Mouse (Mus musculus): ENCODE results near the gene Fn3krp. TPM values are rescaled to one million over a fixed set of nuclear protein-coding genes. Genes with fewer than 3 reads are reported as not detected.

Gene Fn3krp
- 7.1 and 8.2 TPM in 2 replicates for polyA plus RNA-seq (2014; fragmentation: Nextera tagmentation; extraction: Ambion mirVana)

DNA sequence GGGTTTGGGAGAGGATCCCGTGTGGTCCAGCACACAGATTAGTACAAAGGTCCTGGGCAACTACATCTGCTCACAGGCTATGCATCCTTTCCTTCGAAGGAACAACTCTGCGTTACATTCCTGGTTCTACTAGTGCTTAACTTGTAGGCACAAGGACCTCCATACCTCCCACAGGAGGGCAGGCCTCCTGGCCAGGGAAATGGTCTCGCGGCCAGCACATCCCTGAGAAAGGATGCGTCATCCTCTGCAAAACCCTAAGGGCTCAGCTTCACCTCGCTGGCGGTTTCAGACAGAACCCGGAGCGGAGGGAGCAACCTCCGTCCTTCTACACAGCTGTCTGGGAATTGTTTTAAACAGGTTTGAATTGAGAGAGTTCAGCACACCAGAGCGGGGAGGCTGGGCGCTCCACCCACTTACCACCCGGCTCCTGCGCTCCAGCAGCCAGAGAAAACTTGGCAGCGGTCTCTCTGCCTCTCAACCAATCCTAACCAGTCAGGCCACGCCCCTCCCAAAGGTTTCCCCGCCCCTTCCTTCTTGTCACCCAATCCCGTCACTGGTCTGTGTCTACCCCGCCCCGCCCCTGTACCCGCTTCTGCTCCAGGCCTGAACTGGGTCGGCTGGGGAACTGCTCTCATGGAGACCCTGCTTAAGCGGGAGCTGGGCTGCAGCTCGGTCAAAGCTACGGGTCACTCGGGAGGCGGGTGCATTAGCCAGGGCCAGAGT is at the start of gene Fn3krp:
Fn3krp (plus strand) TSS at position 572 of the 723 bp plus-strand sequence.
- WGBS: 1% methylated on average over 28 of the region's 28 CpGs
- H3K9ac ChIP-seq (replicated peaks; ENCODE audit: low read depth, low read length): peak within 1 kb of the TSS; percentile 55
- peak within 1 kb of the TSS; percentile 71 for H3K4me3 ChIP-seq (ENCODE audit: low read depth, low read length)
- H3K4me1 ChIP-seq (ENCODE audit: control insufficient read depth, insufficient read depth, low read length): peaks cover 13% of the 10 kb centered on the region
- H3K9me3 ChIP-seq (ENCODE audit: control insufficient read depth, low read depth, low read length): no peaks in the 10 kb centered on the region
- ATAC-seq (ENCODE audit: insufficient number of reproducible peaks, insufficient read depth, low FRiP score, low read depth): peak; percentile 100
- H3K36me3 ChIP-seq (ENCODE audit: control insufficient read depth, insufficient read depth, low read length): no peaks in the 10 kb centered on the region
- H3K27ac ChIP-seq (ENCODE audit: low read length): peak within 1 kb of the TSS; percentile 71
- no peaks in the 10 kb centered on the region for H3K27me3 ChIP-seq (ENCODE audit: control insufficient read depth, insufficient read depth, low read length)
- peak within 1 kb of the TSS; percentile 82 for H3K4me2 ChIP-seq (replicated peaks; ENCODE audit: low read depth, low read length)

DNA sequence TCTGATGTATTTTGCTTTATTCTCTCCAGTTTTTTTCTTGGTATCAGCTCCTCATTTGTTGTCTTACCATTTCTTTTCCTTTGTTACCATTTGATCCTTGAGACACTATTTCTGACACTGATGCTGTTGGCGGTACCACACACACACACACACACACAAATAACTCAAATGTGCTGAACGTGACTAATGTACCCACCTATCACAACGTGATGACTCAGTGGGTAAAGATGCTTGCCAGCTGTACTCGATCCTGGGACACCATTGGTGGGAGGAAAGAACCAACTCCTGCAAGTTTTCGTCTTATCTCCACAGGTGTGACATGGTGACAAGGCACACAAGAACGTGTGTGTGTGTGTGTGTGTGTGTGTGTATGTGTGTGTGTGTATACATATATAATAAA is 47.9 kb upstream of the Fn3krp start:
- no peak overlapping the region for H3K4me3 ChIP-seq (ENCODE audit: low read depth, low read length)
- ATAC-seq (ENCODE audit: insufficient number of reproducible peaks, insufficient read depth, low FRiP score, low read depth): no peak
- H3K27me3 ChIP-seq (ENCODE audit: control insufficient read depth, insufficient read depth, low read length): no peaks in the 10 kb centered on the region
- no peak overlapping the region for H3K4me2 ChIP-seq (replicated peaks; ENCODE audit: low read depth, low read length)
- WGBS: 57% methylated on average over 6 of the region's 6 CpGs
- H3K27ac ChIP-seq (ENCODE audit: low read length): no peak overlapping the region
- no peaks in the 10 kb centered on the region for H3K9me3 ChIP-seq (ENCODE audit: control insufficient read depth, low read depth, low read length)
- H3K9ac ChIP-seq (replicated peaks; ENCODE audit: low read depth, low read length): no peak overlapping the region
- no peaks in the 10 kb centered on the region for H3K4me1 ChIP-seq (ENCODE audit: control insufficient read depth, insufficient read depth, low read length)
- no peaks in the 10 kb centered on the region for H3K36me3 ChIP-seq (ENCODE audit: control insufficient read depth, insufficient read depth, low read length)

DNA sequence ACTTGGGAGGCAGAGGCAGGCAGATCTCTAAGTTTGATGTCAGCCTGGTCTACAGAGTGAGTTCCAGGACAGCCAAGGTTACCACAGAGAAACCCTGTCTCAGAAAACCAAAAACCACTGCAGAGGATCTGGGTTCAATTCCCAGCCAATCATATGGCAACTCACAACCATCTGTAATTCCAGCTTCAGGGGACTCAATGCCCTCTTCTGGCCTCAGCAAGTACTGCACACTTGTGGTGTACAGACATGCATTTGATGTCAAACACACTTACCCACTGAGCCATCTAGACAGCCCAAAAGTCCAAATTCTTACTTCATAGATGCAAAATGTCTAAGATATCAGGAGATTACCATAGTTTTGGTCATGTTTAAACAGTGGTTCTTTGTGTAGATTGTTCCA is 42.6 kb upstream of the Fn3krp start:
- Histone ChIP-seq H3K9me3 (ENCODE audit: control insufficient read depth, low read depth, low read length) (no peaks in the 10 kb centered on the region), H3K36me3 (ENCODE audit: control insufficient read depth, insufficient read depth, low read length) (no peaks in the 10 kb centered on the region), H3K4me3 (ENCODE audit: low read depth, low read length) (no peak overlapping the region), H3K4me1 (ENCODE audit: control insufficient read depth, insufficient read depth, low read length) (no peaks in the 10 kb centered on the region), H3K27ac (ENCODE audit: low read length) (no peak overlapping the region), H3K9ac (replicated peaks; ENCODE audit: low read depth, low read length) (no peak overlapping the region), H3K4me2 (replicated peaks; ENCODE audit: low read depth, low read length) (no peak overlapping the region), H3K27me3 (ENCODE audit: control insufficient read depth, insufficient read depth, low read length) (no peaks in the 10 kb centered on the region)
- no peak for ATAC-seq (ENCODE audit: insufficient number of reproducible peaks, insufficient read depth, low FRiP score, low read depth)

DNA sequence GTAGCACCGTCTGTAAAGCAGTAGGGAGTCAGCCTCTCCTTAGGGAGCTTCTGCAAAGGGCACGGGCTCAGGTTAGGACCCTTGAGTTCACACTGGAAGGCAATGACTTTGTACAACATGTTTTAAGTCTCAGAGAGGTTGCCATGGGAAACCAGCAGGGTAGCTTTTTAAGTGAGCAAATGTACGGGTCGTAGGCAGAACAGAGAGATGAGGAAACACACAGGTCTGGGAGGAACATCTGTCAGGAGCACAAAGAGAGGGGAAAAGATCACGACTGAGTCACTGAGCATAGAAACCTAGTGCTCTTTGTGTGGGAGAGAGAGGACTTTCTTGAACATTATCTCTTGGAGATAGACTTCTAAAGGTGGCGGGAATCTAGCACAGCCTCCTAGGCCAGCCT is 40.9 kb upstream of the Fn3krp start:
- ATAC-seq (ENCODE audit: insufficient number of reproducible peaks, insufficient read depth, low FRiP score, low read depth): no peak

DNA sequence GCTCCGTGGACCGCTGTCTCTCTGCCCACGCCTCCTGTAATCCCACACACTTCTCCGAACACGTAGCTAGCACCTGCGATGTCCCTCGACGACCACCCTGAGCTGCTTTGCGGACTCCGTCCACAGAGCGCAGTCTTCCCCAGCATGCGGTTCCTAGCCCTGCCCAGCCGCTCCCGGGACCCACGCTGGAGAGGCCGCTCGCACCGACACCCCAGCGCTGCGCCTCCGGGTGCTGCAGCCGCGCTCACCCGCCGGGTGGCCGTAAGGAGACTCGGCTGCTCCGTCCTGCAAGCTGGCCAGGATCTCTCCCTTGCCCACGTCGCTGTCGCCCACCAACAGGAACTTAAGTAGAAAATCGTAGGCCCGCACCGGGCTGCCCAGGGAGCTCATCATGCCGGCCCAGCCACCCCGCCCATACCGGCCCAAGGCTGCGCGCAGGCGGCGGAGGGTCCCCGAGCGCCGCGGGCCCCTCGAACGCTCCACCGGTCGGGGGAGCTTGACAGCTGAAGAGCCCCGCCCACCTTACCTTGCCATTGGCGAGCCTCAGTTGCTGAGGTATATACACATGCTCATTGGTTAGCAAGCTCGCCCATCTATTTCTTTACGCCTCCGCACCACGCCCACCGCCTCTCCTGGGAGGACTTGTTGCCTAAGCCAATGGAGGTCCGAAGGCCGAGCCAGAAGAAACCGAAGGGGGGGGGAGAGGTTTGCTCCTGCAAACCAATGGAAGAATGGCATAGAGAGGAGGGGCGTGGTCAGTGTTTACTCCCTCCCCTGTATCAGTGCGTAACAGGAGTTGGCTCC is 33.2 kb upstream of the Fn3krp start, which contains the start of gene Rab40b:
Rab40b (minus strand) TSS at position 502 of the 804 bp plus-strand sequence.
- Histone ChIP-seq H3K9ac (replicated peaks; ENCODE audit: low read depth, low read length) (peak within 1 kb of the TSS; percentile 52), H3K4me1 (ENCODE audit: control insufficient read depth, insufficient read depth, low read length) (0 out of 2 replicates have a peak, but pooled peaks cover 3% of the 10 kb centered on the region), H3K4me3 (ENCODE audit: low read depth, low read length) (peak within 1 kb of the TSS; percentile 54), H3K27ac (ENCODE audit: low read length) (peak within 1 kb of the TSS; percentile 48; the same call in 1 of the 2 replicates), H3K9me3 (ENCODE audit: control insufficient read depth, low read depth, low read length) (no peaks in the 10 kb centered on the region), H3K4me2 (replicated peaks; ENCODE audit: low read depth, low read length) (peak within 1 kb of the TSS; percentile 76), H3K36me3 (ENCODE audit: control insufficient read depth, insufficient read depth, low read length) (no peaks in the 10 kb centered on the region), H3K27me3 (ENCODE audit: control insufficient read depth, insufficient read depth, low read length) (no peaks in the 10 kb centered on the region)
- ATAC-seq (ENCODE audit: insufficient number of reproducible peaks, insufficient read depth, low FRiP score, low read depth): peak; percentile 100
- WGBS: under 1% methylated on average over 61 of the region's 61 CpGs

More for the DNA sequence above, 40.9 kb upstream of the Fn3krp start:
- Histone ChIP-seq H3K4me2 (replicated peaks; ENCODE audit: low read depth, low read length) (no peak overlapping the region), H3K4me1 (ENCODE audit: control insufficient read depth, insufficient read depth, low read length) (no peaks in the 10 kb centered on the region), H3K9ac (replicated peaks; ENCODE audit: low read depth, low read length) (no peak overlapping the region), H3K9me3 (ENCODE audit: control insufficient read depth, low read depth, low read length) (no peaks in the 10 kb centered on the region), H3K36me3 (ENCODE audit: control insufficient read depth, insufficient read depth, low read length) (no peaks in the 10 kb centered on the region), H3K27me3 (ENCODE audit: control insufficient read depth, insufficient read depth, low read length) (no peaks in the 10 kb centered on the region), H3K27ac (ENCODE audit: low read length) (no peak overlapping the region), H3K4me3 (ENCODE audit: low read depth, low read length) (no peak overlapping the region)
- 58% methylated on average over 6 of the region's 6 CpGs for WGBS

DNA sequence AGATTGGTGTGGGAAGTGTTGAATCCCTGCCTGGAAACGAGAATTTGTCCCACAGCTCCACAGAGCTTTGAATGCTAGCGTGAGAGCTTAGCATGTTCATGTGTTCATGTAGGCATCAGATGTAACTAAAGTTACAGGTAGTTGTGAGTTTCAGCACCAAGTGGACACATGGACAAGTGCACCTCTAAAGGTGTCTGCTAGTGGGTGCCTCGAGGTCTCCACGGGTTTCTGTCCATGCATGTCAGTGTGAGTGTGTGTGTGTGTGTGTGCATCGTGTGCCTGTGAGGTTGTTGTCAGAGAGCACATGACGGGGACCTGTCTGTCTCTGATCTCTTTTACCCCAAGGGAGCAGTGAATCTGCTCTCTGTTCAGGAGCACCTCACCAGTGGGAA is 32.7 kb upstream of the Fn3krp start:
- H3K4me2 ChIP-seq (replicated peaks; ENCODE audit: low read depth, low read length): peak overlapping the region; percentile 76
- ATAC-seq (ENCODE audit: insufficient number of reproducible peaks, insufficient read depth, low FRiP score, low read depth): no peak
- no peaks in the 10 kb centered on the region for H3K27me3 ChIP-seq (ENCODE audit: control insufficient read depth, insufficient read depth, low read length)
- H3K9me3 ChIP-seq (ENCODE audit: control insufficient read depth, low read depth, low read length): no peaks in the 10 kb centered on the region
- H3K9ac ChIP-seq (replicated peaks; ENCODE audit: low read depth, low read length): peak overlapping the region; percentile 25; the same call in 1 of the 2 replicates
- H3K4me1 ChIP-seq (ENCODE audit: control insufficient read depth, insufficient read depth, low read length): 0 out of 2 replicates have a peak, but pooled peaks cover 3% of the 10 kb centered on the region
- peak overlapping the region; percentile 48; the same call in 1 of the 2 replicates for H3K27ac ChIP-seq (ENCODE audit: low read length)
- H3K36me3 ChIP-seq (ENCODE audit: control insufficient read depth, insufficient read depth, low read length): no peaks in the 10 kb centered on the region
- peak overlapping the region; percentile 54; the same call in 1 of the 2 replicates for H3K4me3 ChIP-seq (ENCODE audit: low read depth, low read length)
- 11% methylated on average over 6 of the region's 6 CpGs for WGBS

DNA sequence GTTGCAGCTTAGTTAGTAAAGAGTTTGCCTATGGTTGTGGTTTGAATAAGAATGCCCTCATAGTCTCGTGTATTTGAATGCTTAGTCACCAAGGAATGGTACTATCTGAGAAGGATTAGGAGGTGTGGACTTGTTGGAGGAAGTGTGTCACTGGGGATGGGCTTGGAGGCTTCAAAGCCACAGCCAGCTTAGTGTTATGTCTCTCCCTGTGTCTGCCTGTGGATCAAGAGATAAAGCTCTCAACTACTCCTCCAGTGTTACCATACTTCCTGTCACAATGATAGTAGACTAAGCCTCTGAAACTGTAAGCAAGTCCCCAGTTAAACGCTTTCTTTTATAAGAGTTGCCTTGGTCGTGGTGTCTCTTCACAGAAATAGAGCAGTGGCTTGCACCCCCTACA is 30.4 kb upstream of the Fn3krp start:
- ATAC-seq (ENCODE audit: insufficient number of reproducible peaks, insufficient read depth, low FRiP score, low read depth): no peak
- WGBS: 65% methylated on average over 3 of the region's 3 CpGs
- Histone ChIP-seq H3K27me3 (ENCODE audit: control insufficient read depth, insufficient read depth, low read length) (no peaks in the 10 kb centered on the region), H3K9me3 (ENCODE audit: control insufficient read depth, low read depth, low read length) (no peaks in the 10 kb centered on the region), H3K4me1 (ENCODE audit: control insufficient read depth, insufficient read depth, low read length) (0 out of 2 replicates have a peak, but pooled peaks cover 3% of the 10 kb centered on the region), H3K36me3 (ENCODE audit: control insufficient read depth, insufficient read depth, low read length) (no peaks in the 10 kb centered on the region), H3K4me2 (replicated peaks; ENCODE audit: low read depth, low read length) (no peak overlapping the region), H3K9ac (replicated peaks; ENCODE audit: low read depth, low read length) (no peak overlapping the region), H3K4me3 (ENCODE audit: low read depth, low read length) (no peak overlapping the region), H3K27ac (ENCODE audit: low read length) (no peak overlapping the region)

DNA sequence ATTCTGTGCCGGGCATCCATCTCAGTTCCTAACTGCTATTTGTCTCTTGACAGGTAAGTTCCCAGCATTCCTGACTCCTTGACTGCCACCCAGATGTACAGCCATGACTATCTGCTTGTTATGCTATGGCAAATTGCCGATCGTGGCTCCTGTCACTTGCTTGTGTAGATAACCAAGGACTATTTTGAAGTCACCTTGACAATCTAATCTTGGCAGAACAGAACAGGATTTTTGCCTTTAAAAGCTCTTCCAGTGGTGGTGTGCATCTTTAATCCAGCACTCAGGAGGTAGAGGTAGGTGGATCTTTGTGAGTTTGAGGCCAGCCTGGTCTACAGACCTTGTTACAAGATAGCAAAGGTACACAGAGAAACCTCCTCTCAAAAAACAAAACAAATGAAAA is 28.8 kb upstream of the Fn3krp start:
- 85% methylated on average over 3 of the region's 3 CpGs for WGBS
- Histone ChIP-seq H3K9me3 (ENCODE audit: control insufficient read depth, low read depth, low read length) (no peaks in the 10 kb centered on the region), H3K4me2 (replicated peaks; ENCODE audit: low read depth, low read length) (no peak overlapping the region), H3K4me3 (ENCODE audit: low read depth, low read length) (no peak overlapping the region), H3K4me1 (ENCODE audit: control insufficient read depth, insufficient read depth, low read length) (0 out of 2 replicates have a peak, but pooled peaks cover 3% of the 10 kb centered on the region), H3K27me3 (ENCODE audit: control insufficient read depth, insufficient read depth, low read length) (no peaks in the 10 kb centered on the region), H3K36me3 (ENCODE audit: control insufficient read depth, insufficient read depth, low read length) (no peaks in the 10 kb centered on the region), H3K27ac (ENCODE audit: low read length) (no peak overlapping the region), H3K9ac (replicated peaks; ENCODE audit: low read depth, low read length) (no peak overlapping the region)
- no peak for ATAC-seq (ENCODE audit: insufficient number of reproducible peaks, insufficient read depth, low FRiP score, low read depth)
